Mouse (Mus musculus): ENCODE measurements around the gene Klf16. TPM values are rescaled to one million over a fixed set of nuclear protein-coding genes. Genes with fewer than 3 reads are reported as not detected.

Gene Klf16
- polyA plus RNA-seq, 1 experiment from 2014 or later, result 4.7 TPM

GRCm38 (mm10) chr10:80535711-80536110 lies 41.4 kb downstream of the Klf16 start:
- Histone ChIP-seq H3K9me3 (replicated peaks) (no peaks in the 10 kb centered on the region), H3K27me3 (peaks cover 31% of the 10 kb centered on the region), H3K27ac (no peak overlapping the region), H3K4me2 (peak overlapping the region; percentile 35; the same call in 1 of the 2 replicates), H3K36me3 (no peaks in the 10 kb centered on the region), H3K4me1 (replicated peaks) (peaks cover 27% of the 10 kb centered on the region), H3K4me3 (peak overlapping the region; percentile 13; the same call in 1 of the 2 replicates), H3K9ac (no peak overlapping the region)
- ATAC-seq (replicated peaks; ENCODE audit: insufficient number of reproducible peaks, insufficient read depth, low FRiP score, low read depth), result no peak
- 13% methylated on average over 13 of the region's 13 CpGs for WGBS

- peaks cover 27% of the 10 kb centered on the region for H3K4me1 ChIP-seq (replicated peaks)
- H3K36me3 ChIP-seq, result no peaks in the 10 kb centered on the region
- H3K9ac ChIP-seq, result no peak overlapping the region
- no peak overlapping the region for H3K27ac ChIP-seq
- H3K4me2 ChIP-seq, result peak overlapping the region; percentile 35; the same call in 1 of the 2 replicates
- 9% methylated on average over 14 of the region's 14 CpGs for WGBS
- no peaks in the 10 kb centered on the region for H3K9me3 ChIP-seq (replicated peaks)
- H3K27me3 ChIP-seq, result peaks cover 31% of the 10 kb centered on the region
- no peak for ATAC-seq (replicated peaks; ENCODE audit: insufficient number of reproducible peaks, insufficient read depth, low FRiP score, low read depth)
- peak overlapping the region; percentile 13; the same call in 1 of the 2 replicates for H3K4me3 ChIP-seq
These were observed 42.0 kb downstream of the Klf16 start for GRCm38 (mm10) chr10:80535071-80535470.

GRCm38 (mm10) chr10:80533704-80534103 lies 43.4 kb downstream of the Klf16 start:
- no peak overlapping the region for H3K4me2 ChIP-seq
- H3K27ac ChIP-seq, result no peak overlapping the region
- ATAC-seq (replicated peaks; ENCODE audit: insufficient number of reproducible peaks, insufficient read depth, low FRiP score, low read depth), result no peak
- peaks cover 29% of the 10 kb centered on the region for H3K27me3 ChIP-seq
- no peak overlapping the region for H3K4me3 ChIP-seq
- 12% methylated on average over 7 of the region's 7 CpGs for WGBS
- no peaks in the 10 kb centered on the region for H3K9me3 ChIP-seq (replicated peaks)
- peaks cover 18% of the 10 kb centered on the region for H3K4me1 ChIP-seq (replicated peaks)
- no peak overlapping the region for H3K9ac ChIP-seq
- no peaks in the 10 kb centered on the region for H3K36me3 ChIP-seq

GRCm38 (mm10) chr10:80532783-80533182 lies 44.3 kb downstream of the Klf16 start:
- 82% methylated on average over 11 of the region's 11 CpGs for WGBS
- H3K4me3 ChIP-seq, result no peak overlapping the region
- ATAC-seq (replicated peaks; ENCODE audit: insufficient number of reproducible peaks, insufficient read depth, low FRiP score, low read depth), result no peak
- H3K27ac ChIP-seq, result no peak overlapping the region
- no peak overlapping the region for H3K9ac ChIP-seq
- H3K4me2 ChIP-seq, result no peak overlapping the region
- H3K9me3 ChIP-seq (replicated peaks), result no peaks in the 10 kb centered on the region
- H3K36me3 ChIP-seq, result no peaks in the 10 kb centered on the region
- peaks cover 9% of the 10 kb centered on the region for H3K4me1 ChIP-seq (replicated peaks)
- H3K27me3 ChIP-seq, result peaks cover 25% of the 10 kb centered on the region

GRCm38 (mm10) chr10:80526172-80526571 lies 50.9 kb downstream of the Klf16 start:
- WGBS, result 20% methylated on average over 9 of the region's 9 CpGs

GRCm38 (mm10) chr10:80523299-80523698 lies 53.8 kb downstream of the Klf16 start:
- H3K4me1 ChIP-seq (replicated peaks), result 0 out of 2 replicates have a peak, but pooled peaks cover 3% of the 10 kb centered on the region
- peaks cover 8% of the 10 kb centered on the region; the same call in 1 of the 2 replicates for H3K27me3 ChIP-seq
- H3K9ac ChIP-seq, result no peak overlapping the region
- WGBS, result 93% methylated on average over 7 of the region's 7 CpGs
- no peak overlapping the region for H3K27ac ChIP-seq
- H3K9me3 ChIP-seq (replicated peaks), result no peaks in the 10 kb centered on the region
- H3K4me3 ChIP-seq, result no peak overlapping the region
- H3K36me3 ChIP-seq, result no peaks in the 10 kb centered on the region
- ATAC-seq (replicated peaks; ENCODE audit: insufficient number of reproducible peaks, insufficient read depth, low FRiP score, low read depth), result no peak
- H3K4me2 ChIP-seq, result no peak overlapping the region

More at GRCm38 (mm10) chr10:80526172-80526571, 50.9 kb downstream of the Klf16 start:
- H3K4me1 ChIP-seq (replicated peaks), result 0 out of 2 replicates have a peak, but pooled peaks cover 3% of the 10 kb centered on the region
- no peak; the same call in 1 of the 2 replicates for ATAC-seq (replicated peaks; ENCODE audit: insufficient number of reproducible peaks, insufficient read depth, low FRiP score, low read depth)
- no peaks in the 10 kb centered on the region for H3K9me3 ChIP-seq (replicated peaks)
- H3K36me3 ChIP-seq, result no peaks in the 10 kb centered on the region
- H3K27me3 ChIP-seq, result peaks cover 8% of the 10 kb centered on the region; the same call in 1 of the 2 replicates
- H3K4me3 ChIP-seq, result no peak overlapping the region
- no peak overlapping the region for H3K27ac ChIP-seq
- H3K9ac ChIP-seq, result no peak overlapping the region
- H3K4me2 ChIP-seq, result no peak overlapping the region

GRCm38 (mm10) chr10:80519287-80519686 lies 57.8 kb downstream of the Klf16 start:
- no peaks in the 10 kb centered on the region for H3K4me1 ChIP-seq (replicated peaks)
- H3K36me3 ChIP-seq, result no peaks in the 10 kb centered on the region
- H3K9me3 ChIP-seq (replicated peaks), result no peaks in the 10 kb centered on the region
- peaks cover 21% of the 10 kb centered on the region for H3K27me3 ChIP-seq
- no peak overlapping the region for H3K9ac ChIP-seq
- H3K4me3 ChIP-seq, result no peak overlapping the region
- no peak overlapping the region for H3K4me2 ChIP-seq
- ATAC-seq (replicated peaks; ENCODE audit: insufficient number of reproducible peaks, insufficient read depth, low FRiP score, low read depth), result no peak
- 66% methylated on average over 2 of the region's 2 CpGs for WGBS
- H3K27ac ChIP-seq, result no peak overlapping the region

Small RNA genes within 50 kb of the gene (microRNA-seq; reads per million reads assigned to microRNA genes)
- gene Mir6912, result 1.1 reads per million

Other genes with a start within 250 kb of the Klf16 start
- gene Pcsk4, start 247.8 kb downstream of the Klf16 start, polyA plus RNA-seq (2015; fragmentation: Nextera tagmentation; extraction: Ambion mirVana), result 1.3 and 1.5 TPM in 2 replicates
- 1.6 and 3.4 TPM in 2 replicates for gene Reep6, start 247.4 kb downstream of the Klf16 start, polyA plus RNA-seq (2015; fragmentation: Nextera tagmentation; extraction: Ambion mirVana)
- 10.9 and 12.7 TPM in 2 replicates for gene Adamtsl5, start 228.9 kb downstream of the Klf16 start, polyA plus RNA-seq (2015; fragmentation: Nextera tagmentation; extraction: Ambion mirVana)
- 0.06 and 0.09 TPM in 2 replicates for gene Plk5, start 220.9 kb downstream of the Klf16 start, polyA plus RNA-seq (2015; fragmentation: Nextera tagmentation; extraction: Ambion mirVana)
- gene Mex3d, start 189.7 kb downstream of the Klf16 start, polyA plus RNA-seq (2015; fragmentation: Nextera tagmentation; extraction: Ambion mirVana), result 4.8 and 5.2 TPM in 2 replicates
- 122 and 177 TPM in 2 replicates for gene Mbd3, start 177.8 kb downstream of the Klf16 start, polyA plus RNA-seq (2015; fragmentation: Nextera tagmentation; extraction: Ambion mirVana)
- gene Uqcr11, start 170.5 kb downstream of the Klf16 start, polyA plus RNA-seq (2015; fragmentation: Nextera tagmentation; extraction: Ambion mirVana), result 1,499 and 1,535 TPM in 2 replicates
- 41.3 and 67.2 TPM in 2 replicates for gene Tcf3, start 143.7 kb downstream of the Klf16 start, polyA plus RNA-seq (2015; fragmentation: Nextera tagmentation; extraction: Ambion mirVana)
- gene Onecut3, start 82.5 kb downstream of the Klf16 start, polyA plus RNA-seq (2015; fragmentation: Nextera tagmentation; extraction: Ambion mirVana), result not detected in 2 replicates
- gene Atp8b3, start 38.2 kb downstream of the Klf16 start, polyA plus RNA-seq (2015; fragmentation: Nextera tagmentation; extraction: Ambion mirVana), result 0.05 and 0.06 TPM in 2 replicates
- gene Rexo1, start 15.8 kb downstream of the Klf16 start, polyA plus RNA-seq (2015; fragmentation: Nextera tagmentation; extraction: Ambion mirVana), result 13.6 and 20.2 TPM in 2 replicates
- 84.2 and 110 TPM in 2 replicates for gene Abhd17a, start 13.0 kb upstream of the Klf16 start, polyA plus RNA-seq (2015; fragmentation: Nextera tagmentation; extraction: Ambion mirVana)
- 55.9 and 71.6 TPM in 2 replicates for gene Scamp4, start 25.6 kb upstream of the Klf16 start, polyA plus RNA-seq (2015; fragmentation: Nextera tagmentation; extraction: Ambion mirVana)
- gene Adat3, start 25.6 kb upstream of the Klf16 start, polyA plus RNA-seq (2015; fragmentation: Nextera tagmentation; extraction: Ambion mirVana), result 3.0 and 3.9 TPM in 2 replicates
- 1.2 and 2.7 TPM in 2 replicates for gene Gm49322, start 28.7 kb upstream of the Klf16 start, polyA plus RNA-seq (2015; fragmentation: Nextera tagmentation; extraction: Ambion mirVana)
- 78.2 and 112 TPM in 2 replicates for gene Csnk1g2, start 45.5 kb upstream of the Klf16 start, polyA plus RNA-seq (2015; fragmentation: Nextera tagmentation; extraction: Ambion mirVana)
- gene Btbd2, start 79.8 kb upstream of the Klf16 start, polyA plus RNA-seq (2015; fragmentation: Nextera tagmentation; extraction: Ambion mirVana), result 45.4 and 64.8 TPM in 2 replicates
- gene Mknk2, start 100.8 kb upstream of the Klf16 start, polyA plus RNA-seq (2015; fragmentation: Nextera tagmentation; extraction: Ambion mirVana), result 70.8 and 99.5 TPM in 2 replicates
- 22.1 and 33.6 TPM in 2 replicates for gene Mob3a, start 124.7 kb upstream of the Klf16 start, polyA plus RNA-seq (2015; fragmentation: Nextera tagmentation; extraction: Ambion mirVana)
- gene Izumo4, start 124.9 kb upstream of the Klf16 start, polyA plus RNA-seq (2015; fragmentation: Nextera tagmentation; extraction: Ambion mirVana), result 10.4 and 14.6 TPM in 2 replicates
- gene Ap3d1, start 164.9 kb upstream of the Klf16 start, polyA plus RNA-seq (2015; fragmentation: Nextera tagmentation; extraction: Ambion mirVana), result 45.0 and 51.4 TPM in 2 replicates
- 16.1 and 22.4 TPM in 2 replicates for gene Dot1l, start 177.9 kb upstream of the Klf16 start, polyA plus RNA-seq (2015; fragmentation: Nextera tagmentation; extraction: Ambion mirVana)
- 38.3 and 48.3 TPM in 2 replicates for gene Sf3a2, start 220.9 kb upstream of the Klf16 start, polyA plus RNA-seq (2015; fragmentation: Nextera tagmentation; extraction: Ambion mirVana)
- 65.2 and 83.1 TPM in 2 replicates for gene Plekhj1, start 221.3 kb upstream of the Klf16 start, polyA plus RNA-seq (2015; fragmentation: Nextera tagmentation; extraction: Ambion mirVana)
- 0.16 and 0.19 TPM in 2 replicates for gene Amh, start 227.9 kb upstream of the Klf16 start, polyA plus RNA-seq (2015; fragmentation: Nextera tagmentation; extraction: Ambion mirVana)
- gene Jsrp1, start 236.2 kb upstream of the Klf16 start, polyA plus RNA-seq (2015; fragmentation: Nextera tagmentation; extraction: Ambion mirVana), result 4.0 and 5.1 TPM in 2 replicates
- 1,772 and 2,077 TPM in 2 replicates for gene Oaz1, start 249.3 kb upstream of the Klf16 start, polyA plus RNA-seq (2015; fragmentation: Nextera tagmentation; extraction: Ambion mirVana)

All from heart, embryonic 15.5 days (tissue).